Mouse (Mus musculus): ENCODE data around the gene Plac1.

- TF ChIP-seq CTCF (IDR thresholded peaks at IDR 0.05; ENCODE audit: control insufficient read depth, insufficient read depth, low read length) = no peak
- TF ChIP-seq POLR2A (IDR thresholded peaks at IDR 0.05; ENCODE audit: borderline replicate concordance, control insufficient read depth, low read depth, low read length) = no peak
Observed at GRCm38 (mm10) chrX:53287924-53288323, 48.0 kb upstream of the Plac1 start.
